Mouse (Mus musculus): Measurements from ENCODE around the gene Mbnl2.

GRCm38 (mm10) chr14:120295355-120296220 lies 20.1 kb downstream of the Mbnl2 start:
- TF ChIP-seq CTCF (IDR thresholded peaks at IDR 0.05; ENCODE audit: borderline replicate concordance, control insufficient read depth, extremely low read depth, insufficient read depth, low read length, poor library complexity) (no peak), POLR2A (IDR thresholded peaks at IDR 0.05; ENCODE audit: control insufficient read depth, extremely low read depth, insufficient read depth, low read length, poor library complexity) (no peak)

Data from thymus, adult 2 months (tissue).